Comparison of ENCODE assay signal across 9 mouse cellular contexts in genomic region chr8:88288622-88289242, GRCm38 (mm10). TPM values are rescaled to one million over a fixed set of nuclear protein-coding genes. Genes with fewer than 3 reads are reported as not detected.
DNase-seq lines count a peak whose midpoint lies in the region; ATAC-seq and TF ChIP-seq lines count a peak whose summit lies in the region.
"Had no signal": no experiment of that assay in that cellular context is flagged by ENCODE, and none has a peak within 500 bp of the region (broad histone marks: within the 10 kb centered on the region; RNA-seq: fewer than 3 reads in every experiment).

No protein-coding gene starts in this region.

- H3K4me2 ChIP-seq in hindbrain, embryonic 16.5 days (ENCODE audit: low read length) = no peak overlapping the region
- H3K4me2 ChIP-seq: neural tube, embryonic 13.5 days had no signal

- no peak for ATAC-seq in hindbrain, embryonic 16.5 days

- DNase-seq in hindbrain, embryonic 10.5 days (ENCODE audit: low spot score) = no peak
- no peak for DNase-seq in embryonic facial prominence, embryonic 10.5 days (ENCODE audit: low spot score)
- no peak for DNase-seq in limb, embryonic 10.5 days (ENCODE audit: low spot score)
- DNase-seq in yolk sac, embryonic 10.5 days (ENCODE audit: low spot score) = no peak
- no peak for DNase-seq in cerebellum, adult 2 months
- DNase-seq in left cerebral cortex, adult 2 months (ENCODE audit: extremely low spot score in 1 of 2, low spot score in 2 of 2) = no peak

- intact Hi-C loops in left cerebral cortex, adult 2 months (cut with DNase I) = no loop called here

- 72% methylated on average over 12 of the region's 12 CpGs for WGBS in hindbrain, embryonic 10.5 days
- 69% methylated on average over 12 of the region's 12 CpGs for WGBS in hindbrain, embryonic 16.5 days
- WGBS in embryonic facial prominence, embryonic 10.5 days = 63% methylated on average over 12 of the region's 12 CpGs
- 68% methylated on average over 12 of the region's 12 CpGs for WGBS in limb, embryonic 10.5 days
- WGBS in small intestine, adult 2 months = 61% methylated on average over 12 of the region's 12 CpGs
- whole genome bisulfite sequencing in cerebellum, adult 2 months = 92% methylated on average over 12 of the region's 12 CpGs

- no peaks in the 10 kb centered on the region for H3K36me3 ChIP-seq in hindbrain, embryonic 10.5 days
- no peaks in the 10 kb centered on the region for H3K36me3 ChIP-seq in hindbrain, embryonic 16.5 days (ENCODE audit: control insufficient read depth, insufficient read depth, low read length)
- no peaks in the 10 kb centered on the region for H3K36me3 ChIP-seq in embryonic facial prominence, embryonic 10.5 days (replicated peaks)
- H3K36me3 ChIP-seq in limb, embryonic 10.5 days = no peaks in the 10 kb centered on the region
- H3K36me3 ChIP-seq in small intestine, adult 2 months (ENCODE audit: control insufficient read depth, insufficient read depth, low read length) = no peaks in the 10 kb centered on the region
- H3K36me3 ChIP-seq: neural tube, embryonic 13.5 days had no signal

- no peak for TF ChIP-seq CTCF in small intestine, adult 2 months (IDR thresholded peaks at IDR 0.05; ENCODE audit: extremely low read depth, insufficient read length, insufficient replicate concordance, low read depth, low read length)
- no peak for TF ChIP-seq CTCF in cerebellum, adult 2 months (IDR thresholded peaks at IDR 0.05; ENCODE audit: borderline replicate concordance, insufficient read depth, low read depth, low read length)
- no peak for TF ChIP-seq CTCF in left cerebral cortex, adult 2 months (IDR thresholded peaks at IDR 0.05)

- TF ChIP-seq POLR2A in small intestine, adult 2 months (IDR thresholded peaks at IDR 0.05; ENCODE audit: low read depth, low read length) = no peak
- no peak for TF ChIP-seq POLR2A in cerebellum, adult 2 months (IDR thresholded peaks at IDR 0.05; ENCODE audit: borderline replicate concordance, insufficient read depth, low read length)

- no peaks in the 10 kb centered on the region for H3K9me3 ChIP-seq in hindbrain, embryonic 10.5 days
- H3K9me3 ChIP-seq in hindbrain, embryonic 16.5 days (ENCODE audit: control insufficient read depth, low read length) = no peaks in the 10 kb centered on the region
- no peaks in the 10 kb centered on the region for H3K9me3 ChIP-seq in embryonic facial prominence, embryonic 10.5 days
- no peaks in the 10 kb centered on the region for H3K9me3 ChIP-seq in limb, embryonic 10.5 days (replicated peaks)
- H3K9me3 ChIP-seq: neural tube, embryonic 13.5 days had no signal

- H3K27me3 ChIP-seq in hindbrain, embryonic 10.5 days (ENCODE audit: insufficient read depth, poor library complexity, severe bottlenecking) = no peaks in the 10 kb centered on the region
- H3K27me3 ChIP-seq in hindbrain, embryonic 16.5 days (replicated peaks; ENCODE audit: control insufficient read depth, insufficient read depth, low read length) = no peaks in the 10 kb centered on the region
- no peaks in the 10 kb centered on the region for H3K27me3 ChIP-seq in embryonic facial prominence, embryonic 10.5 days (replicated peaks; ENCODE audit: low read depth, poor library complexity, severe bottlenecking)
- no peaks in the 10 kb centered on the region for H3K27me3 ChIP-seq in limb, embryonic 10.5 days (ENCODE audit: low read depth, poor library complexity, severe bottlenecking)
- no peaks in the 10 kb centered on the region for H3K27me3 ChIP-seq in small intestine, adult 2 months (ENCODE audit: control insufficient read depth, insufficient read depth, low read length)
- H3K27me3 ChIP-seq in cerebellum, adult 2 months (ENCODE audit: control insufficient read depth, insufficient read depth, low read length) = no peaks in the 10 kb centered on the region
- H3K27me3 ChIP-seq: neural tube, embryonic 13.5 days had no signal

- no peak overlapping the region for H3K4me3 ChIP-seq in hindbrain, embryonic 10.5 days
- no peak overlapping the region for H3K4me3 ChIP-seq in hindbrain, embryonic 16.5 days (ENCODE audit: low read length)
- H3K4me3 ChIP-seq in embryonic facial prominence, embryonic 10.5 days = no peak overlapping the region
- H3K4me3 ChIP-seq in limb, embryonic 10.5 days = no peak overlapping the region
- H3K4me3 ChIP-seq in small intestine, adult 2 months (ENCODE audit: low read depth, low read length) = peak overlapping the region; percentile 58
- H3K4me3 ChIP-seq in cerebellum, adult 2 months (replicated peaks; ENCODE audit: insufficient read depth, low read depth, low read length) = no peak overlapping the region
- H3K4me3 ChIP-seq in left cerebral cortex, adult 2 months = no peak overlapping the region
- H3K4me3 ChIP-seq: neural tube, embryonic 13.5 days had no signal

- H3K4me1 ChIP-seq in hindbrain, embryonic 10.5 days (replicated peaks) = peaks cover 39% of the 10 kb centered on the region
- no peaks in the 10 kb centered on the region for H3K4me1 ChIP-seq in hindbrain, embryonic 16.5 days (ENCODE audit: control insufficient read depth, insufficient read depth, low read depth, low read length)
- H3K4me1 ChIP-seq in embryonic facial prominence, embryonic 10.5 days = peaks cover 33% of the 10 kb centered on the region
- peaks cover 34% of the 10 kb centered on the region for H3K4me1 ChIP-seq in limb, embryonic 10.5 days
- peaks cover 9% of the 10 kb centered on the region for H3K4me1 ChIP-seq in small intestine, adult 2 months (ENCODE audit: control insufficient read depth, insufficient read depth, insufficient read length, low read length)
- no peaks in the 10 kb centered on the region for H3K4me1 ChIP-seq in cerebellum, adult 2 months (ENCODE audit: control insufficient read depth, insufficient read depth, low read length)

- H3K27ac ChIP-seq in hindbrain, embryonic 10.5 days = peak overlapping the region; percentile 77
- H3K27ac ChIP-seq in hindbrain, embryonic 16.5 days (ENCODE audit: low read depth, low read length) = no peak overlapping the region
- peak overlapping the region; percentile 11; the same call in 1 of the 2 replicates for H3K27ac ChIP-seq in embryonic facial prominence, embryonic 10.5 days (replicated peaks)
- peak overlapping the region; percentile 80 for H3K27ac ChIP-seq in limb, embryonic 10.5 days
- H3K27ac ChIP-seq in small intestine, adult 2 months (ENCODE audit: insufficient read depth, low read depth, low read length) = peak overlapping the region; percentile 92
- H3K27ac ChIP-seq in cerebellum, adult 2 months (ENCODE audit: insufficient read depth, low read length) = no peak overlapping the region
- H3K27ac ChIP-seq in left cerebral cortex, adult 2 months = no peak overlapping the region
- H3K27ac ChIP-seq: neural tube, embryonic 13.5 days had no signal

- H3K9ac ChIP-seq in hindbrain, embryonic 16.5 days (ENCODE audit: low read depth, low read length) = no peak overlapping the region
- H3K9ac ChIP-seq: neural tube, embryonic 13.5 days had no signal

RNA-seq across cellular contexts. Expression of gene Adcy7, which starts 16.5 kb away (rescaled TPM):
- 2.9 and 4.1 TPM in 2 replicates for polyA plus RNA-seq in hindbrain, embryonic 10.5 days (2016; fragmentation: Nextera tagmentation; extraction: Ambion mirVana)
- 7.0 and 8.3 TPM in 2 replicates for polyA plus RNA-seq in hindbrain, embryonic 16.5 days (2015; fragmentation: Nextera tagmentation; extraction: Ambion mirVana)
- polyA plus RNA-seq in embryonic facial prominence, embryonic 10.5 days (2016; fragmentation: Nextera tagmentation; extraction: Ambion mirVana) = 2.4 and 2.6 TPM in 2 replicates
- polyA plus RNA-seq in limb, embryonic 10.5 days (2016; fragmentation: Nextera tagmentation; extraction: Ambion mirVana) = 2.2 and 3.1 TPM in 2 replicates
- polyA plus RNA-seq in small intestine, adult 2 months (2012; rRNA removed) = 6.4 and 7.7 TPM in 2 replicates
- 3.9 and 5.4 TPM in 2 replicates for polyA plus RNA-seq in cerebellum, adult 2 months (2012; rRNA removed)
- 1 to 10 TPM; 4.1 to 4.8 TPM for total RNA-seq in left cerebral cortex, adult 2 months (2021)

Comparison
In these comparisons a context has a peak if more than half of its experiments do, and no peak if none do; other contexts are left out.
1. H3K27ac ChIP-seq: peak in hindbrain, embryonic 10.5 days (single experiment), embryonic facial prominence, embryonic 10.5 days (single experiment), limb, embryonic 10.5 days (single experiment) and small intestine, adult 2 months (single experiment); none in hindbrain, embryonic 16.5 days (single experiment), cerebellum, adult 2 months (single experiment) and left cerebral cortex, adult 2 months (single experiment).